Mouse (Mus musculus) heart, adult 2 months (tissue): ENCODE results near the gene Dbi.

Experiments
- CTCF ChIP-seq: fragments of 200-600 bp; IDR thresholded peaks from 2 replicates; pipeline ENCODE4 v1.8.1; 2022; ENCODE audit warnings: antibody characterized with exemption, mild to moderate bottlenecking, moderate library complexity
- EP300 ChIP-seq: fragments of 200-500 bp; IDR thresholded peaks from 2 replicates; pipeline ENCODE4 v1.6.1; 2011; ENCODE audit warnings: low read depth, low read length, control low read depth; ENCODE audit not compliant: insufficient read depth
- POLR2A ChIP-seq: fragments of 200-500 bp; IDR thresholded peaks from 2 replicates; pipeline ENCODE4 v1.6.1; 2011; ENCODE audit warnings: mild to moderate bottlenecking, low read depth, low read length, control low read depth; ENCODE audit not compliant: insufficient read depth

GRCm38 (mm10) chr1:120074931-120075330, 45.9 kb downstream of the Dbi start:
- TF ChIP-seq CTCF (no peak), POLR2A (no peak), EP300 (no peak)
